Mouse (Mus musculus): ENCODE measurements around the gene Edil3. TPM values are rescaled to one million over a fixed set of nuclear protein-coding genes. Genes with fewer than 3 reads are reported as not detected.

Edil3 gene
- polyA plus RNA-seq, 1 experiment from 2014 or later = 12.9 TPM

GRCm38 (mm10) chr13:89335908-89336579 is 514.8 kb downstream of the Edil3 start:
- Histone ChIP-seq H3K27me3 (replicated peaks; ENCODE audit: control insufficient read depth, insufficient read depth, low read length) (no peaks in the 10 kb centered on the region), H3K9me3 (ENCODE audit: control insufficient read depth, low read length) (no peaks in the 10 kb centered on the region), H3K4me1 (replicated peaks; ENCODE audit: control insufficient read depth, insufficient read depth, low read length) (peaks cover 4% of the 10 kb centered on the region; the same call in 1 of the 2 replicates), H3K36me3 (ENCODE audit: control insufficient read depth, insufficient read depth, low read length) (no peaks in the 10 kb centered on the region), H3K4me3 (ENCODE audit: low read depth, low read length) (no peak overlapping the region), H3K9ac (ENCODE audit: low read length) (no peak overlapping the region), H3K27ac (ENCODE audit: low read depth) (no peak overlapping the region), H3K4me2 (ENCODE audit: low read length) (no peak overlapping the region)
- WGBS = 29% methylated on average over 7 of the region's 7 CpGs
- no peak for ATAC-seq (replicated peaks; ENCODE audit: low FRiP score, low TSS enrichment, low read depth)
- no peak for DNase-seq (ENCODE audit: low spot score)

GRCm38 (mm10) chr13:89339055-89339454 is 517.8 kb downstream of the Edil3 start:
- DNase-seq (ENCODE audit: low spot score) (no peak), ATAC-seq (replicated peaks; ENCODE audit: low FRiP score, low TSS enrichment, low read depth) (no peak)
- H3K4me2 ChIP-seq (ENCODE audit: low read length) = no peak overlapping the region
- H3K9ac ChIP-seq (ENCODE audit: low read length) = no peak overlapping the region
- H3K36me3 ChIP-seq (ENCODE audit: control insufficient read depth, insufficient read depth, low read length) = no peaks in the 10 kb centered on the region
- H3K9me3 ChIP-seq (ENCODE audit: control insufficient read depth, low read length) = no peaks in the 10 kb centered on the region
- no peaks in the 10 kb centered on the region for H3K27me3 ChIP-seq (replicated peaks; ENCODE audit: control insufficient read depth, insufficient read depth, low read length)
- H3K4me1 ChIP-seq (replicated peaks; ENCODE audit: control insufficient read depth, insufficient read depth, low read length) = peaks cover 4% of the 10 kb centered on the region; the same call in 1 of the 2 replicates
- H3K27ac ChIP-seq (ENCODE audit: low read depth) = no peak overlapping the region
- H3K4me3 ChIP-seq (ENCODE audit: low read depth, low read length) = no peak overlapping the region
- 64% methylated on average over 4 of the region's 4 CpGs for WGBS

- Histone ChIP-seq H3K9ac (ENCODE audit: low read length) (no peak overlapping the region), H3K4me1 (replicated peaks; ENCODE audit: control insufficient read depth, insufficient read depth, low read length) (peaks cover 4% of the 10 kb centered on the region; the same call in 1 of the 2 replicates), H3K27me3 (replicated peaks; ENCODE audit: control insufficient read depth, insufficient read depth, low read length) (no peaks in the 10 kb centered on the region), H3K9me3 (ENCODE audit: control insufficient read depth, low read length) (no peaks in the 10 kb centered on the region), H3K36me3 (ENCODE audit: control insufficient read depth, insufficient read depth, low read length) (no peaks in the 10 kb centered on the region), H3K4me3 (ENCODE audit: low read depth, low read length) (no peak overlapping the region), H3K4me2 (ENCODE audit: low read length) (no peak overlapping the region), H3K27ac (ENCODE audit: low read depth) (no peak overlapping the region)
- WGBS = 91% methylated on average over 3 of the region's 3 CpGs
- no peak for DNase-seq (ENCODE audit: low spot score)
- no peak for ATAC-seq (replicated peaks; ENCODE audit: low FRiP score, low TSS enrichment, low read depth)
Measured at GRCm38 (mm10) chr13:89339776-89340175, 518.5 kb downstream of the Edil3 start.

DNA sequence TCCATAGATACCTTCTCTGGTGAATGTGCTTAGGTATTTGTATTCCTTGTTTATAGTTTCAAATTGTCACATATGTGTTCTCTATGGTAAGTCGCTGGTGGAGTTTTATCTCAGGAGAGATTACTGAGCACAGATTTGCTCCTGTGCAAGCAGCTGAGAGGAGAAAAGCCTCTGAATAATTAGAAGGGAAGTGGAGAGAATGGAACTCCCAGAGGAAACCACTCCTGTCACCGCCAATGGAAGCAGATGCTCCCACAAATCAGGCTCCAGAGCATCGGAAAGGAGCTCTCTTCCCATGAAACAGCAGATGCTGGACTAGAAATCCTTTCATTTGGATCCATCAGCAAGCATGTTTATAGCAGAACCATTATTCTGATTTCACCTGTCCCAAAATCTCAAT is 534.0 kb downstream of the Edil3 start:
- no peak for DNase-seq (ENCODE audit: low spot score)
- H3K36me3 ChIP-seq (ENCODE audit: control insufficient read depth, insufficient read depth, low read length) = no peaks in the 10 kb centered on the region
- no peak overlapping the region for H3K4me2 ChIP-seq (ENCODE audit: low read length)
- H3K9me3 ChIP-seq (ENCODE audit: control insufficient read depth, low read length) = no peaks in the 10 kb centered on the region
- H3K27me3 ChIP-seq (replicated peaks; ENCODE audit: control insufficient read depth, insufficient read depth, low read length) = no peaks in the 10 kb centered on the region
- H3K4me3 ChIP-seq (ENCODE audit: low read depth, low read length) = no peak overlapping the region
- no peaks in the 10 kb centered on the region for H3K4me1 ChIP-seq (replicated peaks; ENCODE audit: control insufficient read depth, insufficient read depth, low read length)
- WGBS = 66% methylated on average over 3 of the region's 3 CpGs
- H3K27ac ChIP-seq (ENCODE audit: low read depth) = no peak overlapping the region
- H3K9ac ChIP-seq (ENCODE audit: low read length) = no peak overlapping the region
- no peak for ATAC-seq (replicated peaks; ENCODE audit: low FRiP score, low TSS enrichment, low read depth)

GRCm38 (mm10) chr13:89358407-89358806 is 537.1 kb downstream of the Edil3 start:
- no peaks in the 10 kb centered on the region for H3K4me1 ChIP-seq (replicated peaks; ENCODE audit: control insufficient read depth, insufficient read depth, low read length)
- no peak overlapping the region for H3K9ac ChIP-seq (ENCODE audit: low read length)
- no peak overlapping the region for H3K27ac ChIP-seq (ENCODE audit: low read depth)
- no peaks in the 10 kb centered on the region for H3K36me3 ChIP-seq (ENCODE audit: control insufficient read depth, insufficient read depth, low read length)
- no peaks in the 10 kb centered on the region for H3K9me3 ChIP-seq (ENCODE audit: control insufficient read depth, low read length)
- H3K27me3 ChIP-seq (replicated peaks; ENCODE audit: control insufficient read depth, insufficient read depth, low read length) = no peaks in the 10 kb centered on the region
- no peak for DNase-seq (ENCODE audit: low spot score)
- no peak overlapping the region for H3K4me2 ChIP-seq (ENCODE audit: low read length)
- H3K4me3 ChIP-seq (ENCODE audit: low read depth, low read length) = no peak overlapping the region
- ATAC-seq (replicated peaks; ENCODE audit: low FRiP score, low TSS enrichment, low read depth) = no peak

- H3K9me3 ChIP-seq (ENCODE audit: control insufficient read depth, low read length) = no peaks in the 10 kb centered on the region
- H3K4me2 ChIP-seq (ENCODE audit: low read length) = no peak overlapping the region
- H3K4me1 ChIP-seq (replicated peaks; ENCODE audit: control insufficient read depth, insufficient read depth, low read length) = no peaks in the 10 kb centered on the region
- H3K4me3 ChIP-seq (ENCODE audit: low read depth, low read length) = no peak overlapping the region
- ATAC-seq (replicated peaks; ENCODE audit: low FRiP score, low TSS enrichment, low read depth) = no peak
- H3K27me3 ChIP-seq (replicated peaks; ENCODE audit: control insufficient read depth, insufficient read depth, low read length) = no peaks in the 10 kb centered on the region
- no peak overlapping the region for H3K9ac ChIP-seq (ENCODE audit: low read length)
- 80% methylated on average over 4 of the region's 4 CpGs for WGBS
- no peak overlapping the region for H3K27ac ChIP-seq (ENCODE audit: low read depth)
- no peak for DNase-seq (ENCODE audit: low spot score)
- no peaks in the 10 kb centered on the region for H3K36me3 ChIP-seq (ENCODE audit: control insufficient read depth, insufficient read depth, low read length)
Measured at GRCm38 (mm10) chr13:89362274-89362673, 541.0 kb downstream of the Edil3 start.

- H3K9ac ChIP-seq (ENCODE audit: low read length) = no peak overlapping the region
- H3K27me3 ChIP-seq (replicated peaks; ENCODE audit: control insufficient read depth, insufficient read depth, low read length) = no peaks in the 10 kb centered on the region
- H3K4me2 ChIP-seq (ENCODE audit: low read length) = no peak overlapping the region
- no peaks in the 10 kb centered on the region for H3K4me1 ChIP-seq (replicated peaks; ENCODE audit: control insufficient read depth, insufficient read depth, low read length)
- no peaks in the 10 kb centered on the region for H3K36me3 ChIP-seq (ENCODE audit: control insufficient read depth, insufficient read depth, low read length)
- no peak overlapping the region for H3K4me3 ChIP-seq (ENCODE audit: low read depth, low read length)
- H3K27ac ChIP-seq (ENCODE audit: low read depth) = no peak overlapping the region
- H3K9me3 ChIP-seq (ENCODE audit: control insufficient read depth, low read length) = no peaks in the 10 kb centered on the region
- ATAC-seq (replicated peaks; ENCODE audit: low FRiP score, low TSS enrichment, low read depth) = no peak
- no peak for DNase-seq (ENCODE audit: low spot score)
Measured at GRCm38 (mm10) chr13:89371253-89371652, 550.0 kb downstream of the Edil3 start.

- no peak for ATAC-seq (replicated peaks; ENCODE audit: low FRiP score, low TSS enrichment, low read depth)
- Histone ChIP-seq H3K27me3 (replicated peaks; ENCODE audit: control insufficient read depth, insufficient read depth, low read length) (no peaks in the 10 kb centered on the region), H3K4me3 (ENCODE audit: low read depth, low read length) (no peak overlapping the region), H3K4me1 (replicated peaks; ENCODE audit: control insufficient read depth, insufficient read depth, low read length) (no peaks in the 10 kb centered on the region), H3K27ac (ENCODE audit: low read depth) (no peak overlapping the region), H3K36me3 (ENCODE audit: control insufficient read depth, insufficient read depth, low read length) (no peaks in the 10 kb centered on the region), H3K9me3 (ENCODE audit: control insufficient read depth, low read length) (no peaks in the 10 kb centered on the region), H3K4me2 (ENCODE audit: low read length) (no peak overlapping the region), H3K9ac (ENCODE audit: low read length) (no peak overlapping the region)
- DNase-seq (ENCODE audit: low spot score) = no peak
- 84% methylated on average over 5 of the region's 5 CpGs for WGBS
Measured at GRCm38 (mm10) chr13:89371656-89372240, 550.5 kb downstream of the Edil3 start.

All from intestine, embryonic 14.5 days (tissue).